Mouse (Mus musculus): Measurements from ENCODE around the gene Cux2. TPM values are rescaled to one million over a fixed set of nuclear protein-coding genes. Genes with fewer than 3 reads are reported as not detected.
"Not testable (repeated sequence)": the region's sequence is repeated elsewhere in the genome, so short reads cannot be mapped to it uniquely, and the experiment has no call there.

The Cux2 gene
- total RNA-seq, 2 experiments from 2014 or later: 24.8 to 27.0 TPM

DNA sequence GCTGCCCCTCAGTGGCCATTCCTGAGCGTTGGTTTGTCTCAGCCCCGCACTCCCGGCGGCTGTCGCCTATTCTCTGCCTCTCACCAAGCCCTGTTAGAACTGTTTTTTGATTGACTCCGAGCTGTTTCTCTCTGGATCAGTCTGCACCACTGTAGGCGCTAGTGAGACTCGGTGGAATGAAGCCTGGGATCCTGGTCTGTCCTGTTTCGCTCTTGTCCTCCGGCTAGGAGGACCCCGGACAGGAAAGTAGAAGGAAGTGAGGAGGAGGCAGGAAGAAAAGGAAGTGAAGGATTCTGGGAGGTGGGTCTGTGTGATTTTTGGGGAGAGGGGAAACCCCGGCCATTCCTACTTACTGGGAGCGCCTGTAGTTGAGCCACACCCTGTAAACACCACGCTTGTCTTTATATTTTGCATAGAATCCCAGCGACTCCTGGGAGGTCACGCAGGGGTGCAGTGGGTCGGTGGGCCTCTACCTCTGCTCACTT, 201.8 kb downstream of the Cux2 start:
- peak; percentile 63 to 65 for DNase-seq

DNA sequence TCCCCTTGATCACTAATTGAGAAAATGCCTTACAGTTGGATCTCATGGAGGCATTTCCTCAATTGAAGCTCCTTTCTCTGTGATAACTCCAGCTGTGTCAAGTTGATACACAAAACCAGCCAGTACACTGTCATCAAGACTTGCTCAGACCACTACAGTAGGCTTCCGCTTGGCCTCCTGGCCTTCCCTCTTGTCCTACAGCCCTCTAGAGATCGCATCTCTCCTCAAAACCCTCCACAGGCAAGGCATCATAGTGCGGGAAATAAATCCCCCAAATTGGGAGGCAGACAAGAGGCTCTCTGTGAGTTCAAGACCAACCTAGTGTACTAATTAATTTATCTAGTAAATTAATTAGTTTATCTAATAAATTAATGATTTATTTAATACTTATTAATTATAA, 202.6 kb downstream of the Cux2 start:
- intact Hi-C loops (cut with DNase I): loop anchor here (10.0 kb wide), 1 partner anchor 52 kb away; no protein-coding TSS in a partner anchor
- DNase-seq: not testable (repeated sequence)

More for the DNA sequence above, 201.8 kb downstream of the Cux2 start:
- intact Hi-C loops (cut with DNase I): loop anchor here (10.0 kb wide), 1 partner anchor 53 kb away; no protein-coding TSS in a partner anchor

DNA sequence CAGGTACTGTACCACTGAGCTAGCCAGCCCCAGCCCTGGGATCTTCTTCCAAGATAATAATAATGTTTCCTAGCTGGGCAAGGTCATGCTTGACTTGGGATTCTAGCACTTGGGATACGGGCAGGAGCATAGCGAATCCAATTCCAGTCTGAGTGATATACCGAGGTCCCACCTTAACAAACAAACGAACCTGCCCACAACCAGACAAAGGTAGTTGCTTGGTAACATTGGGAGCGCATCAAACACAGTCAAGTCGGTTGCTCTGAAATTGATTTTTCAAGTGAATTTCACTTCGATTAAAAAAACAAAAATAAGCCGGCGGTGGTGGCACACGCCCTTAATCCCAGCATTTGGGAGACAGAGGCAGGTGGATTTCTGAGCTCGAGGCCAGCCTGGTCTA, 203.6 kb downstream of the Cux2 start:
- intact Hi-C loops (cut with DNase I): loop anchor here (10.0 kb wide), 1 partner anchor 52 kb away; no protein-coding TSS in a partner anchor
- no peak for DNase-seq

DNA sequence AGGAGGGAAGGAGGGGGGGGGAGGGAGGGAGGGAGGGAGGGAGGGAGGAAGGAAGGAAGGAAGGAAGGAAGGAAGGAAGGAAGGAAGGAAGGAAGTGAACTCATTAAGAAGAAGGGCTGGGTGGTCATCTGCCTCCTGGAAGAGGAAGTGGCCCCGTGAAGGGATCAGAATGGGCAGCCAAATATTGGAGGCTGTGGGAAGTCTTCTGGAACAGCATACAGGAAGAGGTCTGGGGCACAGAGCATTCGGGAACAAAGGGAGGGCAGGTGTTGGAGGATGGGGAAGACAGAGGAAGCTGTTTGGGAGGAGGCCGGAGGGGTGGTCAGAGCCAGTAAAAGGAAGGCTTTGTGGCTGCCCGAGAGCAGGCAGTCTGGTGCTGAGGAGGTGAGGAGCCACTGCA, 204.5 kb downstream of the Cux2 start:
- intact Hi-C loops (cut with DNase I): loop anchor here (10.0 kb wide), 1 partner anchor 51 kb away; no protein-coding TSS in a partner anchor
- no peak for DNase-seq

DNA sequence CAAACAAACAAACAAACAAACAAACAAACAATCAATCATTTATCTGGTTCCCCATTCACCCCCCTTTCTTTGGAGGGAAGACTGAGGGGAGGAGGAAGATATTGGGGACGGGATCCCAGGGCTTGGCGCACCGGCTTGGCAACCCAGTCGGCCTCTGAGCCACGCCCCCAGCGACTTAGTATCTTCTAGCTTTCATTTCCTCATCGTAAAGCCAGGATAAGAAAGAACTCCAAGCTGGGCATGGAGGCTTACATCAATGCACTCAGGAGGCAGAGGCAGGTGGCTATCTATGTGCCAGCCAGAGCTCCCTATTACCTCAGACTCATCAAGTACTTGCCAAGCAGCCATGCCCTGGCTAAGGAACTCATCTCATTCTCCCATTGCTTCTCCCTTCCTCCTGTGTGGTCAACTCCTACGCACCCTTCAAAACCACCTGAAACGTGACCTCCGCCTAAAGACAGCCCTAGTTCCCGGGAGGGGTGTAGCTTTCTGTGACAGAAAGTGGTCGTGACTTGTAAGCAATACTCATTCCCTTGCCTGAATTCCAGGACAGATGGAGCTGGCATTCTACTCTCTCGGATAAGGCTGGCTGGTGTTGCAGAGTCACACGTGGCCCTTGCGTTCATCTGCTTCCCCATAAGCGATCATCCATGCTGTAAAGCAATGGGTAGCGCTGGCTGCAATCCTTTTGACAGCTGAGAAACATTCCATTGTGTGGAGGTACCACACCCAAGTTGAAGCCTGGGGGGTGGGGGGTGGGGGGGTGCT, 206.6 kb downstream of the Cux2 start:
- intact Hi-C loops (cut with DNase I): loop anchor here (5.0 to 10.0 kb wide), 2 partner anchors 49 to 131 kb away; partner anchors contain the start of gene Atxn2
- no peak for DNase-seq

DNA sequence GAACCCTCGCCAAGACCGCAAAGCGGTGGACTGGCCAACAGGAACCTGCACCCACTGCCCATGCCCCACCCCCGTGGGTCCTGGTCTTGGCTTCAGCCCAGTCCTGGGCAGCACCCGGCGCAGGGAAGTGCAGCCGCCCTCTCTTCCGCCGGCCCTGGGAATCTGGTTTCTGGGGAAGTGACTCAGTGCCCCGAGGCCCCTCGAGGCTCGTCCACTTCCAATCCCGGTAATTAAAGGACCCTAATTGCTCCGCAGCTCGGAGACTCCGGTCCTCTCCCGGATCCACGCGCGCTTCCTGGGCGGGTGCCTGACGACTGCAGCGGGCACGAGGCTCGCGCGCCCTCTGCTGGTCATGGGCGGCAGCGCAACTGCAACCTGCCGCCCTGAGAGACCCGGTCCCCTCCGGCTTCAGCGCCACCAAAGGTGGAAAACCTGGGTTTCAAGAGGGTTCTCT, 207.2 kb downstream of the Cux2 start:
- DNase-seq: peak; percentile 92 to 95
- intact Hi-C loops (cut with DNase I): loop anchor here (1.0 to 10.0 kb wide), 3 partner anchors 27 to 130 kb away; partner anchors contain the start of gene Atxn2

DNA sequence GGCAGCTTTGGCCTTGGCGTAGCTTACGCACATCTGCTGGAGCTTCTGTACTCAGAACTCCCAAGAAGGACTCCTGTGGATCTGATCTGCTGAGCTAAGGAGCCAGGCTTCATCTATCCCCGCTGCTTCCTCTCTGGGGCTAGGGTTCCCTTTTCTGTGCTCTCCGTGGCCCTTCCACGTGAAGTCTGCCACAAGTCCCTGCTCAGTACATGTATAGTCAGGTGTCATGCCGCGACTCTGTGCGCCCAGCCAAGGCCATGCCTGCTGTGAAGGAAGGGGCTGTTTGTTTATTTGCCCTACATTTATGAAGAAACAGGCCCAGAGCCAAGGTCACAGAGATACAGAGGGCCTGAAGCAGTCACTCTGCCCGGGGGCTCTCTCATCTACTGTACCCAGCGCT, 207.9 kb downstream of the Cux2 start:
- intact Hi-C loops (cut with DNase I): loop anchor here (1.0 to 10.0 kb wide), 3 partner anchors 27 to 130 kb away; partner anchors contain the start of gene Atxn2
- DNase-seq: no peak

DNA sequence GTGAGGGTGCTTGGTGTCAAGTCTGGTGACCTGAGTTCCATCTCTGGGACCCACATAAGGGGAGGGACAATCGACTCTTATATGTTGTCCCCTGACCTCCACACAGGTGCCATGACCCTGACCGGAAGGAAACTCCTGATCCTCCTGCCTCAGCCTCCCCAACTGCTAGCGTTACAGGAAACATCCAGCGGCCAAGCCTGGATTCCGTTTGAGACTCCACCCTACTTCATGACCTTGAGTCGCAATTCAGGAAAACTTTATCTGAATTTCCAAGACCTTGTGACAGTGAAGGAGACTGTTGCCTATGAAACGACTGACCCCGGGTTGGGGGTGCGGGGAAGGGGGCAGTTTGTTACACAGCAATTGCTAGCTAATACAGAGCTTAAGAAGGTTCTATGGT, 208.4 kb downstream of the Cux2 start:
- intact Hi-C loops (cut with DNase I): loop anchor here (5.0 to 10.0 kb wide), 2 partner anchors 47 to 129 kb away; partner anchors contain the start of gene Atxn2
- no peak for DNase-seq

DNA sequence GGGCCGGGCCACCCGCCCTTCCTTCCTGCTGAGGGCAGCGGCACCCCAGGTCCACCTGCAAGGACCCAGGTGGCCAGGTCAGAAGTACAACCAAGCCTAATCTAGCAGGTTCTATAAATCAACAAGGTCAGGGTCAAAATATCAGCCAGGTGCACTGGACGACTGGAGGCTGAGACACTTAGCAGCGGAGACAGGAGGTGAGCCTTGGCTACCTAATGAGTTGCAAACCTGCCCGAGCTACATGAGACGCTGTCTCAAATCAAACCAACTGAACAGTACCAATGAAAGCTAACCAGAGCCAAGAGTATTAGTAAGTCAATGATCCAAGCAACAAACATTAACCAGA, 210.8 kb downstream of the Cux2 start:
- DNase-seq: no peak
- intact Hi-C loops (cut with DNase I): no loop called here

DNA sequence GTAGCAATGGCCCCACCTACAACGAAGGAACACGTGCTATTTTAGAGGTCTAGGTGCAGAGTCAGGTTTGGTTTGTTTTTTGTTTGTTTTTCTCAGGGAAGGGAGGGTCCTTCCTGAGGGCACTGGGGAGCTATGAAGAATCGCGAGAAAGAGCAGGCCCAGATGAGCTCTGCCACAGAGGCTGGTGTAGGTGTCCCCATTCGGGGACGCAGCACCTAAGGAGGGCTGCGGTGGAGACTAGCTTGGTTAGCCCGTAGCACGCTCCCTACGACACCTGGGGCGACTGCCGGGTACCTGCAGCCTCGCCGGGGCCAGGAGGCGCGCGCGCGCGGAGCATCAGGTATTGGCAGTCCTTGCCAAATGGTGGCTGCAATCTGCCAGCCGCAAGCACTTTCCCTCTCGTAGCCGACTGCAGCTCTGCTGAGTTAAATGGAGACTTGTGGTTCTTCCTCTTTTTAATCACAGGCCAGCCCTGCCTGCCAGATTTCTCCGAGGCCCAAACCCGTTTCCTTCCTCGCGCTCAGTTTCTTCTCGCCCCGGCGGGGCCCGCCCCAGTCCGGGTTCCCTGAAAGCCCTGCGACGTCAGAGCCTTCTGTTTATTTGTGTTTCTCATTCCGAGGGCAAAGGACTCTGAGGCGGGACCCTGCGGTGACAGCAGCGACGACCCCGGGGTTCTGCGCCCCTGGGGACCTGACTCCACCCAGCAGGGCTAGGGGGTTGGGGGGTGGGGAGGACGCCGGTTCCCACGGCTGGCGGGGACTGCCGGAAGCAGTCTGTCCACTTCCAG, 211.4 kb downstream of the Cux2 start:
- DNase-seq: peak; percentile 71 to 73
- intact Hi-C loops (cut with DNase I): no loop called here

DNA sequence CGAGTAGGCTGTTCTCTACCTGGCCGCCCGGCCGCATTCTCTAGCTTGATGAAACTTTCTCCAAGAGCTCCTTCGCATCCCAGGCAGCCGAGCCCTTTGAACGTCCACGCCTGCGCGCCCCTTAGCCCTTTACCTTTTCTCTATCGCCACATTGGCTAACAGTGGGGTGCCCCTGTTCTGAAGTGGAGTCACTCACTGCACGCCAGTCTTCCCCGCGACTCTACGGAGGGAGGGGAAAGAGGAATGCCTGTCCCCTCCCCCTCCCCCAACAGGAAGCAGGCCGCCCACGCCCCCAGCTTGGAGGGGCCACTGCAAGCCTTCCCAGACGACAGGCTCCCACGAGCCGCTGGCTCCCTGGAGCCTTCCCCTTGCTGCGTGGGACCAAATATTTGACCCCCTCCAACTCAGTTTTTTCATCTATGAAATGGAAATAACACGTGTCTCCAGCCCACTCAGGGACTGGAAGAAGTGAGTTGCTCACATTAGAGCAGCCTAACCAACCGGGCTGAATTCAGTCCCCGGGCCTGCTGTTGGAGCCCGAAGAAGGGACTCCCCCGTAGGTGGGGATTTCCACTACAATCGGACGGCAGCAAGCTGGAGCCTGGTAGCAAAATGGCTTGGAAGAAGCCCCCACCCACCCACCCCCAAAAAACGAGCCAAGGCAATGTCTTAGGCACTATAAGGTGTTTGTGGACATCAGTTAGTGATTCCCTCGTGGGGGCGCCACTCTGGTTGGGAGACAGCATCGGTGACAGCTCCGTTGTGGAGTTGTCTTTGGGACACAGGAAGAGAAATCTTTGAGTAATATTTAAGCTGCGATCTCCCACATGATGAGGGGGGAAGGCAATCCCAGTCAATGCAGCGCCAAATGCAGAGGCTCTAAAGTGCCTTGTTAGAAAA, 212.2 kb downstream of the Cux2 start, which contains the start of gene Sh2b3:
Gene Sh2b3 (minus strand): TSS at position 206 of the 900 bp plus-strand sequence.
- intact Hi-C loops (cut with DNase I): no loop called here
- DNase-seq: peak; percentile 69 to 70

DNA sequence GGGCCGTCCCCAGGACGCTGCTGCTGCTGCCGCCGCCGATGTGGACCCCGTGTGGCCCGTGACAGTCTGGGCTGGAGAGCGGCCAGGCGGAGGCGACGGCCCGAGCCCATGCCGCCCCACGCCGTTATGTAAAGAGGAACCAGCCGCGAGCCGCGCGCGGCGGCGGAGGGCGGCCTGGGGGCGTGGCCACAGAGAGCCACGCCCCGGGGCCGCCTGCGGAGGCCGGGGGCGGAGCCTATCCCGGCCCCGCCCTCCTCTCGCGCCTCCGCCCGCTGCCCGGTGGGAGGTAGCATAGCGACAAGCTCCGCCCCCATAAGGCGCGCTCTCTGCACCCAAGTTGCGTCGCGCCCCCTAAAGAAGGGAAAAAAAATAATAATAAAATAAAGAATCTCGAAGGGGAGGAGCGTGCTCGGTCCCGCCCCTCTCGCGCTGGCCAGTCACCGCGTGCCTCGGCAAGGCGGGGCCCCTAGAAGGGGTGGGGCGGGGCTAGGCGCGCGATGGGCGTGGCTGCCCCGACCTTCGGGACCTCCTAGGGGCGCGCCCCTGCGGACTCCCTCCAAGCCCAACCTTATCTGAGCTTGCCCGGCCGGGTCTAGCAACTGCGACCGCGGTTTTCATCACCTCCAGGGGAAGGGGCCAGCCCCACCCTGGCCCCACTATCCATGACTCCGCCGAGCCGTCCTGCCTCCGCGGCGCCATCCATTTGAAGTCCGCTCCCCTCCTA, 213.0 kb downstream of the Cux2 start:
- intact Hi-C loops (cut with DNase I): no loop called here
- peak; percentile 94 to 96 for DNase-seq

DNA sequence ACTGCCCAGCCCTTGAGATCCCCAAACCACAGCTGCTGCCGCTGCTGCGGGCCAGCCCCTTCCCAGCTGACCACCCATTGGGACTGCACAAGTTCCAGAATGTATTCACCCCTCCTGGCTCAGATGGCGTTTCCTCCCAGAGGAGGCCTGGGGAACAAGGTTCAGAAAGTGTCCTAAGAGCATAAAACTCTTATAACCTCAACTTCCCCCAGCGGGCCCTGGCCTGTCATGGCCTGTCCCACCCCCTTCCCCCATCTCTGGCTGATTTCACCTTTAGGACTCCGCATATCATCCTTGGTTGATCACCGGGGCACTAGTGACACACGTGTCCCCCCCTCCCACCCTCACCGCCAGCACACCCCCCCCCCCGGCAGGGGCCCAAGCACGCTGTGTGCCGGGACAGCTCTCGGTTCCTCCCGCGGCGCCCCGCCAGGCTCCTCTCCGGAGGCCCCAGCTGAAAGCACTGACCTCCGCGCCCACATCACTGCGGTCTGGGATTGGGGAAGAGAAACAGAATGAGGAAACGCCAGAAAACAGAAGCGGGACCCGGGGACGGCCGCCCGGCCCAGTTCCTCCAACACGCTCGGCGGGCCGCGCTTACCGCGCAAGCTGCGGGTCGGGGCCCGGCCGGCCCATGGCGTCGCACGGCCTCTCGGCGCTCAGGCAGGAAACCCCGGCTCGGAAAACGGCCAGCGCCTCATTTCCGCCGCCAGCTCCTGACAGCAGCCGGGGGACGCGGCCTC, 213.8 kb downstream of the Cux2 start:
- intact Hi-C loops (cut with DNase I): no loop called here
- peak in 1 of 2 experiments; percentile 49 for DNase-seq

DNA sequence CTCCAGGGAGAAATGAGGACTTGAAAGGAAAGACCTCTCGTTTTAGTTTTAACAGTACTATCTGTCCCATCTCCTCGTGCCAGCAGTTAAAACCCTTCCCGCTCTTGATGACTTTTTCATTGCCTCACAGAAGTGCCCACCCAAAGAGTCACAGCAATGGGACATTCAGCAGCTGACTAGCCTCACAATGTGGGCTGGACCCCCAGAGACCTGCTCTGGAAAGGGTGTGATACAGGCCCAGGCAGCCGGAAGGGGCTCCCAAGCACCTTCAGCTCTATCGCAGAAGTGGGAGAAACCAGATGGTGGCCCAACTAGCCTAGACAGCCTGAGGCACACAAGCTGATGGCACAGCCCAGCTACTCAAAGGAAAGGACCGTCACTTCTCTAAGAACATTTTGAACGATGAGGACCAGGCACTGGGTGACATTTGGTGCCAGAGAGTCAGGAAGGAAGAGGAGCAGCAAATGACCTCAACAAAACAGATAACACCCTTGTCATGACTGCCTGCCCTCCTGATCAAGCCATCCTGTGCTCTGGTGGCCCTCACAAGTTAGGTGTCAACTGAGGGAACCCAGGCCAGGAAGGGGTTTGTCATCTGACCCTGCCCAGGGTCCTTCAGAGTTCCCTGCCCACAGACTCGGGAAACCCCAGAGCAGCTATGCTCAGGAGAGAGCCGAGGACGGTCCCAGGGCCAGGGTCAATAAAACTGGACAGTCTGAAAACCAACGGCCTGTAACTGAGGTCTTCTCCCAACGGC, 214.7 kb downstream of the Cux2 start:
- DNase-seq: no peak
- intact Hi-C loops (cut with DNase I): no loop called here

DNA sequence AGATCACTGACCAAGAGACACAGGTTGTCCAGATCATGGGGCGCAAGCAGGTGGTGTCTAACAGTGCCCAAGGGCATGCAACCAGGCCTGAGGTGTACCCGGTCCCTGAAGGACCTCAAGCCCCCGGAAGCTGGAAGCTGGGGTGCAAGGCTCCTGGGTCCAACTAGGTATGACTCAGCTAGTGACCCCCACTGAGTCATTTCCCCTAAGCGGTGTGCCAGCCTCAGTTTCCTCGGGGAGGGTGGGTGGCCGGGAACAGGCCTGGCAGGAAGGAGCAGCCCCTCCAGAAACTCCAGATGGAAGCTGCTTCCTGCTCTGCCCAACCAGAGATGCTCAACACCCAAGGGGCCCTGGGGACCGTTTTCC, 215.7 kb downstream of the Cux2 start:
- intact Hi-C loops (cut with DNase I): no loop called here
- DNase-seq: no peak

DNA sequence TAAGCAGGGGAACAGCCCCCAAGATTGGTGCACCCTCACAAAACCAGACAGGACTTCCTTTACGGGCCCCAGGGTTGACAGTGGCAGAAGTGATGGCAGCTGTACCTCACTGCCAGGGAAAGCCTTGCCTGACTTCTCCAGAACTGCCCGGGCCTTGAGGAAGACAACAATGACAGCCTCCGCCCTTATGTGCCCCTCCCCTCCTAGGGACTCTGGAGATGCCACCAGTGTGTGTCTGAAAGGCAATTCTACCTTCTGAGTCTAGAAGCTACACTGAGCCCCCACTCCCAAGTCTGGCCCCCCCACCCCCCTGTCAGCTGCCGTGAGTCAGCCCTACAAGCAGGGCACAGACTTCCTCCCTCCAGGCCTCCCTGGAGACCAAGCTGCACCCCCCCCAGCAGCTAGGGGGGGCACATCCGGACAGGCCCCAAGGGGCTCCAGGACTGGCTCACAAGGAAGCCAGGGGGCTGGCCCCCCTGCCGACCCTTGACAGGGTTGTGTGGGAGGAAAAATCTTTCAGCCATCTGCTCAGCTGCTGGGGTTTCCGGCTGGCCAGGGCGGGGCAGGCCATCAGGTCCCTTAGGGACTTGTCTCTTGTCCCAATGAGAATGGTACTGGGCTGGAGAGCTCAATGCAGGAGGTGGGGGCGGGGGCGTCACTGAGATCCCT, 216.2 kb downstream of the Cux2 start:
- peak; percentile 82 to 84 for DNase-seq
- intact Hi-C loops (cut with DNase I): no loop called here

DNA sequence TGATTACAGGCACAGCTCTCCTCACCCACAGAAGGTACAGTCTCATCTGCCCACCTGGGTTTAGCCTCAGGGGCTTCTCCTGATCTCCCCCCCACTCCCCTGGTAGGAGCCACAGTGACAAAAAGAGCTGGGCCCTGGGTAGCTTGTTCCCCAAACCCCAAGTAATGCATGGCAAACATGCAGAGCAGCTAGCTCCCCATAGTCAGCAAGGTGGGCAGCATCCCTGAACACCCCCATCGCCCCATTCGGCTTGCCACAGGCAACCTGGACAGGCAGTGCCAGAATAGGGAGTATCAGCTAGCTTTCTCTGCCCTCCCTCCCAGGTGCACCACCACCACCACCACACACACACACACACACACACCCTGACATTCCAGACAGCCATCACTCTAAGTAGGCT, 216.7 kb downstream of the Cux2 start:
- DNase-seq: no peak
- intact Hi-C loops (cut with DNase I): no loop called here

All from heart, postnatal 14 days (tissue).